Mouse (Mus musculus) adrenal gland, adult 8-10 months (tissue): ENCODE data around the gene Serpinb6c. TPM values are rescaled to one million over a fixed set of nuclear protein-coding genes. Genes with fewer than 3 reads are reported as not detected.

Experiments
- total RNA-seq, 4 experiments: library from RNA; stranded (reverse); gene quantifications; 2 replicates each; pipeline ENCODE4 v1.2.4; 2022

Gene Serpinb6c
- total RNA-seq, 4 experiments from 2014 or later, result 0.38 to 0.91 (median 0.61) TPM; not detected in 1

Other genes starting within 250 kb of the Serpinb6c start
- not detected for gene Serpinb6d, start 244.3 kb downstream of the Serpinb6c start, total RNA-seq
- not detected for gene Serpinb6e, start 62.3 kb downstream of the Serpinb6c start, total RNA-seq
- gene Nqo2, start 59.0 kb upstream of the Serpinb6c start, total RNA-seq, result 10 to 100 TPM; 38.0 to 67.6 (median 52.9) TPM
- 10 to 100 TPM; 28.2 to 33.1 (median 31.6) TPM for gene Ripk1, start 96.7 kb upstream of the Serpinb6c start, total RNA-seq
- gene Serpinb6a, start 97.1 kb upstream of the Serpinb6c start, total RNA-seq, result 100 to 1,000 TPM; 448 to 750 (median 575) TPM
- gene Bphl, start 131.9 kb upstream of the Serpinb6c start, total RNA-seq, result 100 to 1,000 TPM in 2 of 4 experiments, 10 to 100 TPM in 2; 91.3 to 124 (median 102) TPM
- gene Tubb2a, start 172.3 kb upstream of the Serpinb6c start, total RNA-seq, result 10 to 100 TPM; 21.4 to 34.1 (median 28.2) TPM
- 1 to 10 TPM in 3 of 4 experiments, under 1 TPM in 1; 0.81 to 3.5 (median 1.5) TPM for gene Tubb2b, start 224.8 kb upstream of the Serpinb6c start, total RNA-seq